Mouse (Mus musculus) CH12.LX (cell line): Measurements from ENCODE around the gene Olfr133. TPM values are rescaled to one million over a fixed set of nuclear protein-coding genes. Genes with fewer than 3 reads are reported as not detected.
"Not testable (repeated sequence)": the region's sequence is repeated elsewhere in the genome, so short reads cannot be mapped to it uniquely, and the experiment has no call there.

Experiments
- DNase-seq: peaks from one replicate; pipeline ENCODE4 v3.0.0-alpha.2; 2013; ENCODE audit errors: extremely low read depth
- H3K27ac ChIP-seq: 2 replicates; pipeline ENCODE4 v1.5.1; 2012; ENCODE audit warnings: low read depth, mild to moderate bottlenecking, control low read depth, moderate library complexity; ENCODE audit not compliant: insufficient read depth
- H3K27me3 ChIP-seq: replicated peaks from 2 replicates; pipeline ENCODE3; 2012; ENCODE audit warnings: inconsistent platforms
- H3K36me3 ChIP-seq, 2 experiments: replicated peaks in 1 of 2; 2 replicates each; pipeline versions ENCODE3 to v1.6.1; 2012; ENCODE audit warnings: inconsistent platforms in 1 of 2, low read length in 1 of 2, mild to moderate bottlenecking in 1 of 2, mixed read lengths in 1 of 2, moderate library complexity in 1 of 2; ENCODE audit not compliant: control insufficient read depth in 1 of 2, insufficient read depth in 1 of 2
- H3K4me1 ChIP-seq, 2 experiments: 2 replicates each; pipeline ENCODE4 v1.6.1; 2012; ENCODE audit warnings: inconsistent platforms in 1 of 2, moderate library complexity in 1 of 2; ENCODE audit not compliant: insufficient read depth in 2 of 2, control insufficient read depth in 1 of 2
- H3K4me2 ChIP-seq: 2 replicates; pipeline ENCODE4 v1.6.1; 2012; ENCODE audit warnings: low read depth, mild to moderate bottlenecking, control low read depth; ENCODE audit not compliant: poor library complexity, insufficient read depth, severe bottlenecking
- H3K4me3 ChIP-seq, 3 experiments: fragments of 150-350 bp in 1 of 3; sonication (generic) in 1 of 3; replicated peaks in 1 of 3; 2 replicates each; pipeline versions ENCODE3 to v1.5.1; 2011 to 2012; ENCODE audit warnings: low read depth in 2 of 3, low read length in 2 of 3, mild to moderate bottlenecking in 2 of 3, moderate library complexity in 2 of 3, control low read depth in 1 of 3, improper control_type of control experiment in 1 of 3, inconsistent platforms in 1 of 3, mixed read lengths in 1 of 3; ENCODE audit not compliant: poor library complexity in 1 of 3
- H3K79me2 ChIP-seq: replicated peaks from 2 replicates; pipeline ENCODE4 v1.6.1; 2012; ENCODE audit warnings: mild to moderate bottlenecking, moderate library complexity; ENCODE audit not compliant: control insufficient read depth, poor library complexity, insufficient read depth, severe bottlenecking; ENCODE audit errors: extremely low read depth
- H3K9ac ChIP-seq: 2 replicates; pipeline ENCODE4 v1.6.1; 2012; ENCODE audit warnings: low read depth, mild to moderate bottlenecking, control low read depth, moderate library complexity; ENCODE audit not compliant: insufficient read depth
- H3K9me3 ChIP-seq: replicated peaks from 2 replicates; pipeline ENCODE3; 2012; ENCODE audit warnings: low read length, inconsistent platforms, mixed read lengths
- ELF1 ChIP-seq: IDR thresholded peaks from 2 replicates; pipeline ENCODE4 v1.6.1; 2014; ENCODE audit warnings: low read depth, mild to moderate bottlenecking, inconsistent platforms, low read length, improper control_type of control experiment
- EP300 ChIP-seq: IDR thresholded peaks from 2 replicates; pipeline ENCODE4 v1.6.1; 2011; ENCODE audit warnings: low read length, improper control_type of control experiment
- ETS1 ChIP-seq: conservative IDR thresholded peaks from 2 replicates; pipeline ENCODE4 v1.6.1; 2012; ENCODE audit warnings: low read depth, mild to moderate bottlenecking, inconsistent platforms, low read length, improper control_type of control experiment, moderate library complexity
- IRF4 ChIP-seq: IDR thresholded peaks from 2 replicates; pipeline ENCODE4 v1.6.1; 2014; ENCODE audit warnings: low read depth, mild to moderate bottlenecking, inconsistent platforms, low read length, improper control_type of control experiment
- JUN ChIP-seq: IDR thresholded peaks from 2 replicates; pipeline ENCODE4 v1.6.1; 2011; ENCODE audit warnings: low read depth, mild to moderate bottlenecking, low read length, improper control_type of control experiment, moderate library complexity; ENCODE audit not compliant: insufficient read depth
- MAFK ChIP-seq: IDR thresholded peaks from 2 replicates; pipeline ENCODE4 v1.6.1; 2011; ENCODE audit warnings: low read length, improper control_type of control experiment; ENCODE audit not compliant: insufficient replicate concordance
- MAX ChIP-seq: IDR thresholded peaks from 2 replicates; pipeline ENCODE4 v1.6.1; 2011; ENCODE audit warnings: low read length, improper control_type of control experiment
- MAZ ChIP-seq: IDR thresholded peaks from 2 replicates; pipeline ENCODE4 v1.6.1; 2012; ENCODE audit warnings: low read depth, mild to moderate bottlenecking, inconsistent platforms, low read length, improper control_type of control experiment, moderate library complexity
- MEF2A ChIP-seq: IDR thresholded peaks from 2 replicates; pipeline ENCODE4 v1.6.1; 2014; ENCODE audit warnings: low read depth, mild to moderate bottlenecking, inconsistent platforms, low read length, improper control_type of control experiment, borderline replicate concordance
- MYC ChIP-seq: IDR thresholded peaks from 2 replicates; pipeline ENCODE4 v1.6.1; 2011; ENCODE audit warnings: low read depth, mild to moderate bottlenecking, improper control_type of control experiment, low read length
- NELFE ChIP-seq: IDR thresholded peaks from 2 replicates; pipeline ENCODE4 v1.6.1; 2011; ENCODE audit warnings: low read depth, low read length, improper control_type of control experiment
- NRF1 ChIP-seq: IDR thresholded peaks from 2 replicates; pipeline ENCODE4 v1.6.1; 2014; ENCODE audit warnings: low read depth, mild to moderate bottlenecking, inconsistent platforms, low read length, improper control_type of control experiment, moderate library complexity
- PAX5 ChIP-seq: IDR thresholded peaks from 2 replicates; pipeline ENCODE4 v1.6.1; 2012; ENCODE audit warnings: low read length, inconsistent platforms, mixed read lengths
- POLR2A ChIP-seq: IDR thresholded peaks from 2 replicates; pipeline ENCODE4 v1.6.1; 2011; ENCODE audit warnings: low read depth, mild to moderate bottlenecking, improper control_type of control experiment, low read length
- POLR2AphosphoS2 ChIP-seq: IDR thresholded peaks from 2 replicates; pipeline ENCODE4 v1.6.1; 2011; ENCODE audit warnings: low read depth, low read length, improper control_type of control experiment
- RAD21 ChIP-seq: IDR thresholded peaks from 2 replicates; pipeline ENCODE4 v1.6.1; 2011; ENCODE audit warnings: low read depth, mild to moderate bottlenecking, low read length, improper control_type of control experiment, moderate library complexity
- TCF12 ChIP-seq: IDR thresholded peaks from 2 replicates; pipeline ENCODE4 v1.6.1; 2014; ENCODE audit warnings: low read depth, mild to moderate bottlenecking, inconsistent platforms, low read length, improper control_type of control experiment
- UBTF ChIP-seq: IDR thresholded peaks from 2 replicates; pipeline ENCODE4 v1.6.1; 2012; ENCODE audit warnings: low read depth, mild to moderate bottlenecking, inconsistent platforms, low read length, improper control_type of control experiment, moderate library complexity
- ZKSCAN1 ChIP-seq: IDR thresholded peaks from 2 replicates; pipeline ENCODE4 v1.6.1; 2012; ENCODE audit warnings: low read depth, inconsistent platforms, low read length, improper control_type of control experiment, borderline replicate concordance
- ZMIZ1 ChIP-seq: IDR thresholded peaks from 2 replicates; pipeline ENCODE4 v1.6.1; 2012; ENCODE audit warnings: low read depth, mild to moderate bottlenecking, inconsistent platforms, low read length, improper control_type of control experiment
- ZNF384 ChIP-seq: IDR thresholded peaks from 2 replicates; pipeline ENCODE4 v1.6.1; 2012; ENCODE audit warnings: low read depth, low read length, improper control_type of control experiment, inconsistent platforms
- dilution Hi-C: fragments of 300-500 bp; cut with MboI; formaldehyde crosslinking; loops from 2 replicates; pipeline ENCODE4 v1.14.3; 2020; ENCODE audit warnings: low sequenced_read_pairs; ENCODE audit not compliant: extremely low pct_unique_long_range_greater_than_20kb, extremely low pct_ligation_motif_present
- in situ Hi-C: fragments of 300-500 bp; cut with MboI; formaldehyde crosslinking; loops from 3 replicates; pipeline ENCODE4 v1.14.3; 2019; ENCODE audit warnings: low sequenced_read_pairs, low pct_ligation_motif_present, low pct_unique_long_range_greater_than_20kb, mixed read lengths
- polyA plus RNA-seq: library from polyadenylated mRNA; unstranded; fragments of >175 nt; gene quantifications from 2 replicates; pipeline ENCODE4 v1.2.1, GENCODE M21; 2012; ENCODE audit warnings: low read depth; ENCODE audit not compliant: insufficient read length
- total RNA-seq, 2 experiments: library from RNA; depleted of rRNA; stranded (reverse); fragments of 300-350 nt in 1 of 2; fragments of >200 nt in 1 of 2; gene quantifications; 2 replicates each; pipeline ENCODE4 v1.2.3; 2012 to 2014

The Olfr133 gene
- total RNA-seq (2012; rRNA removed) (not detected in 2 replicates), total RNA-seq (2014; rRNA removed) (not detected in 2 replicates), polyA plus RNA-seq (not detected in 2 replicates)

- dilution Hi-C loops (no loop called here), in situ Hi-C loops (no loop called here)
- H3K4me3 ChIP-seq = no peak within 1 kb of the TSS
Observed at GRCm38 (mm10) chr17:38144981-38145380, at the start of gene Olfr133. Gene Olfr133, plus strand, starts transcription at chr17:38145281.

GRCm38 (mm10) chr17:38124199-38124598 is 20.9 kb upstream of the Olfr133 start:
- in situ Hi-C loops, H3K4me2 ChIP-seq, H3K27me3 ChIP-seq, H3K4me1 ChIP-seq, H3K9ac ChIP-seq, H3K36me3 ChIP-seq, H3K27ac ChIP-seq, H3K79me2 ChIP-seq, H3K4me3 ChIP-seq, DNase-seq, dilution Hi-C loops: not testable (repeated sequence)
- peaks cover 31% of the 10 kb centered on the region for H3K9me3 ChIP-seq

More at GRCm38 (mm10) chr17:38144981-38145380, at the start of gene Olfr133:
- Histone ChIP-seq H3K79me2 (no peaks in the 10 kb centered on the region), H3K9ac (no peak within 1 kb of the TSS), H3K36me3 (no peaks in the 10 kb centered on the region), H3K4me1 (no peaks in the 10 kb centered on the region), H3K4me2 (no peak within 1 kb of the TSS), H3K27ac (no peak within 1 kb of the TSS), H3K9me3 (peaks cover 15% of the 10 kb centered on the region), H3K27me3 (no peaks in the 10 kb centered on the region)
- TF ChIP-seq RAD21 (no peak), ETS1 (no peak), MAFK (no peak), MAX (no peak), TCF12 (no peak)
- no peak for DNase-seq

- H3K4me2 ChIP-seq, H3K4me3 ChIP-seq, dilution Hi-C loops, H3K79me2 ChIP-seq, in situ Hi-C loops, H3K4me1 ChIP-seq, H3K27ac ChIP-seq, H3K27me3 ChIP-seq, DNase-seq, H3K9ac ChIP-seq, H3K36me3 ChIP-seq: not testable (repeated sequence)
- peaks cover 31% of the 10 kb centered on the region for H3K9me3 ChIP-seq
Observed at GRCm38 (mm10) chr17:38125371-38125770, 19.7 kb upstream of the Olfr133 start.

GRCm38 (mm10) chr17:38134426-38134825 is 10.7 kb upstream of the Olfr133 start, which contains the start of gene Olfr132:
Gene Olfr132, minus strand, starts transcription at chr17:38134526.
- Histone ChIP-seq H3K9me3 (peaks cover 9% of the 10 kb centered on the region), H3K27me3 (no peaks in the 10 kb centered on the region), H3K27ac (no peak within 1 kb of the TSS), H3K36me3 (no peaks in the 10 kb centered on the region), H3K79me2 (no peaks in the 10 kb centered on the region), H3K9ac (no peak within 1 kb of the TSS), H3K4me3 (no peak within 1 kb of the TSS), H3K4me1 (no peaks in the 10 kb centered on the region), H3K4me2 (no peak within 1 kb of the TSS)
- no peak for DNase-seq
- dilution Hi-C loops = no loop called here
- in situ Hi-C loops = no loop called here
- TF ChIP-seq ELF1 = no peak
- TF ChIP-seq UBTF = no peak
- TF ChIP-seq JUN = no peak
- no peak for TF ChIP-seq ZNF384
- TF ChIP-seq POLR2AphosphoS2 = no peak
- no peak for TF ChIP-seq NELFE
- no peak for TF ChIP-seq POLR2A
- no peak for TF ChIP-seq EP300
- TF ChIP-seq ZMIZ1 = no peak
- TF ChIP-seq ZKSCAN1 = no peak
- TF ChIP-seq IRF4 = no peak
- no peak for TF ChIP-seq NRF1
- TF ChIP-seq MAZ = no peak
- TF ChIP-seq MEF2A = no peak
- no peak for TF ChIP-seq MYC
- TF ChIP-seq PAX5 = no peak
